Mouse (Mus musculus) monocyte, adult 2 months (primary cell): ENCODE results near the gene D11Wsu47e.
"Not testable (repeated sequence)": the region's sequence is repeated elsewhere in the genome, so short reads cannot be mapped to it uniquely, and the experiment has no call there.

Source experiments
- DNase-seq, 2 experiments: peaks; one replicate each; pipeline ENCODE4 v3.0.0; 2022; ENCODE audit warnings: low spot score in 2 of 2, low read depth in 1 of 2

Gene D11Wsu47e

DNA sequence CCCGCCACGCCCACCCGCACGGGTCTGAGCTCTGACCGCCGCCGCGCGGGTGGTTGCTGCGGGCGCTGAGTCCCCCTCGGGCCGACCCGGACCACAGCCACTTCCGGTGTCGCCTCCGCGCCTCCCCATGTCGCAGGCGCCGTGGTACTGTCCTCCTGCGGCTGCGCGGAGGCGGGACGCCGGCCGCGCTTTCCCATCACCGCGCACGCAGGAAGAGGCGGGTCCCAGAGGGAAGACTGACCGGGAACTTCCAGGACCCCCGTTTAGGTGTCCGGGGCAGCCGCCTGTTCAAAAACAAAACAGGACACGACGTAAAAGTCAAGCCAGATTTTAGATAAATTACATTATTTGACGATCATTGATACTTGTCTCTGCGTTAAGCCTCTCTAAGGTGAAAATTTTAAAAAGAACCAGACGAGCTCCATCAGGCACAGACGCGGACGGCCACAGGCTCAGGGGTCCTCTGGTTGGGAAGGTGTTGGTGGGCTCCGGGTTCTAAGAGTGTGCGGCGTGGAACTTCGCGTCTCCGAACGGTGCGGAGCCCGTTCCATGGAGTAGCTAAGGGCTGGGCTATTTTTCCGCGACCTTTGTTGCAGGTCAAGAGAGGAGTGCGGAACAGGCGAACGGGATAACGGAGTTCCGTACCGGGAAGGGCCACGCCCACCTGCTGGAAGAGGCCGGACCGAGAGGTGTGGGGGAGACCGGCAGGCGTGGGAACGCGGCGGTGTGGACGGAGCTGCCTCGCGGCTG, at the start of gene D11Wsu47e, which contains the start of gene Fam104a:
TSS of gene D11Wsu47e (plus strand) at position 456 of the 750 bp plus-strand sequence.
TSS of gene Fam104a (minus strand) at position 199 of the 750 bp plus-strand sequence.
- peak; percentile 83 to 93 for DNase-seq

DNA sequence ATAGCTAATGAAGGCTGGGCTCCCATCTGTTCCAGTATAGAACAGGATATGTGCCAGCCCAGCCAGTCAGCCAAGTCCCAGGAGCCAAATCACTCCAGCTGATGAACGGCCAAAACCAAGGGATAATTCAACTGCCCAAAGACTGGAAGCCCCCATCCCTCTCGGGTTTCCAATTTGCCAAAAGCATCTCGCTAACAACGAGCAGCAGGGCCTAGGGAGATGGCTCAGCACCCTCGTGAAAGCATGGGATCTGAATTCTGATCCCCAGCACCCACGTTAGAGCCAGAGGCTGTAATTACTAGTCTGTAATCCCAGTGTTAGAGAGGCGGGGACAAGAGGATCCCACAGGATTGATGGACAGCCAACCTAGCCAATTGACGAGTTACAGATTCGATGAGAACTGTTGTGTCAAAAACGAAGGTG, 49.5 kb upstream of the D11Wsu47e start:
- DNase-seq: no peak

DNA sequence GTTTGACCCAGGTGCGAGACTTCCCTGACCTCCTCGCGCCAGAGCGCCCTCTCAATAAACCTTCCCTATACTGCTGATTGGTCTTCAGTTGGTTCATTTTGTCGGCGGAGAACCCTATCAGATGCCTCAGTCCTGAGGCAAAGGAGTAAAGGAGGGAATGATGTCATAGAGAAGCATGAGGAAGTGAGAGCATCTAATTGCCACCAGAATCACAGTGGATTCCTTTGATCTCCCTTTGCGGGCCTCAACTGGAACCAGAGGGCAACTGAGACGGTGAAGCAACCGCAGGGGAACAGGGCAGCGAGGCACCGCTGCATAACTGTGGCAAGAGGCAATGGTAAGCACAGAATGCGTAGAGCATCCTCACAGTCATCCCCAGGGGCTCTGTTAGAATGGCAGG, 45.5 kb upstream of the D11Wsu47e start:
- no peak for DNase-seq

DNA sequence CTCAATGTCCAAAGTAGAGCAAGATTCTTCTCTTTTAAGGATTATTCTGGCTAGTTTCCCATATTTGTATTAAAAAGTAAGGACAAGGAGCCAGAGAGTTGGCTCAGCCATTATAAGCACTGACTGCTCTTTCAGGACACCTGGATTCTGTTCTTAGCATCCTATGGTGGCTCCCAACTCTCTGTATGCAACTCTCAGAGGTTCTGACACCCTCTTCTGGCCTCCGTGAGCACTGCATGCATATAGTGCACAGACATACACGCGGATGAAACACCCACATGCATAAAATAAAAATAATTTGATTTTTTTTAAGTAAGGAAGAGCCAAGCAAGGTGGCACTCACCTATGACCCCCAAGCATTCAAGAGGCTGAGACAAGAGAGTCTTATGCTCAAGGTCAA, 39.0 kb upstream of the D11Wsu47e start:
- DNase-seq: no peak

DNA sequence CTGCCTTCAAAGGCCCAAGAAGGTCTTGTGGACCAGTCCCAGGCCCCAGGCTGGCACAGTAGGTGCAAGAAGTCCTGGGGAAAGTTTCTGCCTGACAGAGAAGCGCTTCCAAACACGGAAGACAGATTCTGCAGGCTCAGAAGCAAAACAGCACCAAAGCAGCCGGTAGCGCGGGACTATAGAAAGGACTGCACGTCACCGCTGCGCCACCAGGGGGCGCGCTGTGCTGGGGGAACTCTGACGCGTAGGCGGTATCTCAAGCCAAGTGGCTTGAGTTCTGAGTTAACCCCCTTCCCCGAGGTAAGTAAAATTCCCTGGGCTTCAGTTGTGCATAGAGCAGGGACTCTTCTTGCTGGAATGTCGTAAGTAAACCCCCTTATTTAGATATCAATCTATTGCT, 36.1 kb upstream of the D11Wsu47e start:
- peak; percentile 40 to 67 for DNase-seq

DNA sequence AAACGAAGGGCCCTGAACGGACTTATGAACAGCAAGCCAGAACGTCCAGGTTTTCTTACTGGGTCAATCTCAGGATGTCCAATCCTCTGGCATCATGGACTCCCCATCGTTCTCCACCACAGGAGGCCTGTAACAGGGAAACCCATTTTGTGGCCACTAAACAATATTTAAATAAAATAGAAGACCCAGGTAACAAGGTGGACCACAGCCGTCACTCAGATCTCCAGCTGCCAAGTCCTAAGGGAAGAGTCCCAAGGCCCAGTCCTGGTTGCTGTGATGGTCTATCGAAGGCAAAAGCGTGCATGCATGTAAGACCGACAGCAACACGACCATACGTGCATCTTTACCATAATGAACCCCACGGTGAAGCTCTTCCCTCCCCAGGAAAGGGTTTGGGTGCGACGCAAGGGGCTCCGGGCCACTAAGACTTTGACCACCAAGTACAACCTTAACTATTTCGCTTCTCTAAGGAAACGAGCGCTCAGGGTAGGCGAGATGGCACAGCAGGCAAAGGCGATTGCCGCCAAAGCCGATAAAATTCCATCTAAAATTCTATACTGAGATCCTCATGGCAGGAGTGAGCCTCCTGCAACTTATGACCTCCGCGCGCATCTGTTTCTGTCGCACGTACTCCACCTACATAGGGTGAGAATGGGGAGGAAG, 35.4 kb upstream of the D11Wsu47e start, which contains the start of gene Cog1:
TSS of gene Cog1 (plus strand) at position 480 of the 663 bp plus-strand sequence.
- DNase-seq: no peak

DNA sequence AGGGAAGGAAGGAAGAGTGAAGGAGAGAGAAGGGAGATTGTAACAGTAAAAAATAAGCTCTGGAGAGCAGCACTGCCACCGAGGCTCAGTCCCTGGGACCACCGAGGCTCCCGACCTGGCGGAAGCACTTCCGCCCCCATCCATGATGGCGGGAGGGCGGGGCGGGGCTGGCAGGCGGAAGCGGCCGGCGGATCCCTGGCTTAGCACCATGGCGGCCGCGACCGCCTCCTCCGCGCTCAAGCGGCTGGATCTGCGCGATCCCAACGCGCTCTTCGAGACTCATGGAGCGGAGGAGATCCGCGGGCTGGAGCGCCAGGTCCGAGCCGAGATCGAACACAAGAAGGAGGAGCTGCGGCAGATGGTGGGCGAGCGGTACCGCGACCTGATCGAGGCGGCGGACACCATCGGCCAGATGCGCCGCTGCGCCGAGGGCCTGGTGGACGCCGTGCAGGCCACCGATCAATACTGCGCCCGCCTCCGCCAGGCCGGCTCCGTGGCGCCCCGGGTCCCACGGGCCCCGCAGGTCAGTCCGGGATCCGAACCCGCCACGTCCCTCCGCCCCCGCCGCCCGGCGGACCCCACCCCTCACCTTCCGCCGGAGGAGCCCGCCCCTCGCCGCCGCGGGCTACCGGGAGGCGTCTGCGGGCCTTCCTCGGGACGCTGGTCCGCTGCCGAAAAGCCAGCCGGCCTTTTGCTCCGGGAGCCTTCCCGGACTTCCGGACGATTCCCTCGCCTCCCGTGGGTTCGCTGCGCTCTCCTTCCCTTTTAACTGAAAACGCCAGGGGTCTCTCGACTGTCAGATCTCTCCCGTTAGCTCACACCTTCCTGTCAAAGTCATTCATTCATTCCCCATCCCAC, 34.6 kb upstream of the D11Wsu47e start, which contains the start of gene Slc39a11:
TSS of gene Slc39a11 (minus strand) at position 727 of the 858 bp plus-strand sequence.
- DNase-seq: peak in 1 of 2 experiments; percentile 41

DNA sequence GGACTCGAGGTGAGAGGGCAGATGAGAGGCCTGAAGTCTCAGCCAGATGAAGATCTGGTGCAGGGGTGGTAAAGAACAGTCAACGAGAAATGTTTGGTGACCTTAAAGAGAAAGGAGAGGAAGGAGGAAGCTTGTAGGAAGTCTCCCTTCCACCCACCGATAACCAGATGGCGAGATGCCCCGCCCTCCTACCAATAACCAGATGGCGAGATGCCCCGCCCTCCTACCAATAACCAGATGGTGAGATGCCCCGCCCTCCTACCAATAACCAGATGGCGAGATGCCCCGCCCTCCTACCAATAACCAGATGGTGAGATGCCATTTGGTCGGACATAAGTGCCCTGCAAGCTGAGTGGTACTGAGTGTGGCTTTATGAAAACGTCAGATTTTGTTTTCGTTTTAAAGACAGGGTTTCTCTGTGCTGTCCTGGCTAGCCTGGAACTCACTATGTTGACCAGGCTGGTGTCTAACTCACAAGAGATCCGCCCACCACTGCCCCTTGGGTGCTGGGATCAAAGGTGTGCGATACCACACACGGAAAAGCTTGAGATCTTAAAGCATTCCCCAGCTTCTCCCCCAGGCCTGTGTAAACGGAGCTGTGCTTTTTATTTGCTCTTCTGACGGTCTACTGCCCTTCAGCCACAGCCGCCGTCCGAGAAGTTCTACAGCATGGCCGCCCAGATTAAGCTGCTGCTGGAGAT, 32.9 kb upstream of the D11Wsu47e start:
- DNase-seq: no peak

DNA sequence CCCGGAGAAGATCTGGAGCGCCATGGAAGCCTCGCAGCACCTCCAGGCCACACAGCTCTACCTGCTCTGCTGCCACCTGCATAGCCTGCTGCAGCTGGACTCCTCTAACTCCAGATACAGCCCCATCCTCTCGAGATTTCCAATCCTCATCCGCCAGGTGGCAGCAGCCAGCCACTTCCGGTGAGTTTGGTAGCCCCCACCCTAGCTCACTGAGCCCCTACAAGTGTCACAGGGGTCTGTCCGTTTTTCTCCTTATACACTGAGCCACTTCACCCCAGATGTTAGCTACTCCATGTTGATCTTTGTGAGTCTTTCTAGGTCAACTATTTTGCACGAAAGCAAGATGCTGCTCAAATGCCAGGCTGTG, 32.3 kb upstream of the D11Wsu47e start:
- DNase-seq: no peak

DNA sequence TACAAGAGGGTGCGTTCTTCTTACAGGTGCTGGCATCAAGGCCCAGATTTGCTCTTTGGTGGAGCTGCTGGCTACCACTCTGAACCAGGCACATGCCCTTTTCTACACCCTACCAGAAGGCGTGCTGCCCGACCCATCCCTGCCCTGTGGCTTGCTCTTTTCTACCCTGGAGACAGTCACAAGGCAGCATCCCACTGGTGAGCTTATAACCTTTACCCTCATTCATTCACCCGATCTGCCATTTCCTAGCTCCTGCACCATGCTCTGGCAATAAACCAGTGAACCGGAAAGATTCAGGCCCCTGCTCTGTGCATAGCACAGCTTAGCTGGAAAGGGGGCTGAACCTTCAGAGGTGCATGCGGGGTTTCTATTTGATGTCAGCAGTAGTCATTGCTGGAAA, 31.7 kb upstream of the D11Wsu47e start:
- DNase-seq: no peak

DNA sequence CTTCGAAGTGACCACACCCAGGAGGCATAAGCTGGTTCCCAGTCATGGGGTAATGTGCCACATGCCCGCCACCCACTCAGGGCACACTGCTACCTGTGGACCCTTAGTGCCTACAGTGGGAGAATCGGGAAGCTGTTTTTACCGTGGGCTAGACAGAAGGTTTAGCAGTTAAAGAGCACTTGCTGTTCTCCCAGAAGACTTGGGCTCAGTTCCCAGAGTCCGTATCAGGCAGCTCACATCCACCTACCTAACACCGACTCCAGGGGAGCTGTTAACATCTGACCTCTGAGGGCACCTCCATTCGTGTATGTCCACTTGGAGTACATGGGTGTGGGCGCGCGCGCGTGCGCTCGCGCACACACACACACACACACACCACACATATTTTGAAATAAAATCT, 30.1 kb upstream of the D11Wsu47e start:
- no peak for DNase-seq

DNA sequence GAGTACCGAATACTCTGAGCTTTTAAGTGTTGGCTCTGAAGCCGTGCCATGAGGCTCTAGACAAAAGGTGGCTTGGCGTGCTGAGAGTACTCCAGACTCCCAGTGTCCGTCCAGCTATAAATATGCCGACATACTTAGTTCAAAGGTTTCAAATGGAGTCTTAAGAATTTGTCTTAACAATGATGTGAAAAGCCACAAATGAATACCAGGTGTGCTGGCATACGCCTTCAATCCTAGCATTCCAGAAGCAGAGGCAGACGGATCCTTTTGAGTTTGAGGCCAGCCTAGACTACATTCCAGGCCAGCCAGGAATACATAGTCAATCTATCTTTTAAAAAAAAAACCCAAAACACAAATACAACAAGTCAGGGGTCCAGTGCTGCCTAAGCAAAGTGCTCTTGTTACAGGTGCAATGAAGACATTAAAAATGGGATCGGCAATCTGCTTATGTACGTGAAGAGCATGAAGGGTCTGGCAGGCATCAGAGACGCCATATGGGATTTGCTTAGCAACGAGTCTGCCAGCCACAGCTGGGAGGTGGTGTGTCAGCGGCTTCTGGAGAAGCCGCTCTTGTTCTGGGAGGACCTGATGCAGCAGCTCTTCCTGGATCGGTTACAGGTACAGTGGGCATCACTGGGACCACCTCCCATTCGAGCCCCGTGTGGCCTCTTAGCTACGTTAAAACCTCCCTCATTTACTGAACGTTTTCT, 29.5 kb upstream of the D11Wsu47e start:
- DNase-seq: no peak

DNA sequence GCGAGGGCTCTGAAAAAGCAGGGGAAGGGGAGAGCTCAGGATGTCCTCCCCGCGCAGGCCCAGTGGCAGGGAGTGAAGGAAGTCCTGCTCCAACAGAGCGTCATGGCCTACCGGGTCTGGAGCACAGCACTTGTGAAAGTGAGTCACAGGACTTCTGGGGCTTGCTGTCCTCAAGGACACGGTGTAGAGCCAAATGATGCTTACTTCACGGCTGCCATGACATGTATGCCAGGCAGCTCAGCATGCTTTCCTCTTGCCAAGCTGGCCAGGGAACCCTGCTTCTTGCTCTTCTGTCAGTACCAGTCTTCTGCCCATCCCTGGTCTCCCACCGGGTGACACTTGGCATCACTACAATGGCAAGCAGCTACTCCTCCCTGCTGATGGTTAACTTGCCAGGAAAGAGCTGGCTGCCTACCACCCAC, 27.7 kb upstream of the D11Wsu47e start:
- DNase-seq: no peak

DNA sequence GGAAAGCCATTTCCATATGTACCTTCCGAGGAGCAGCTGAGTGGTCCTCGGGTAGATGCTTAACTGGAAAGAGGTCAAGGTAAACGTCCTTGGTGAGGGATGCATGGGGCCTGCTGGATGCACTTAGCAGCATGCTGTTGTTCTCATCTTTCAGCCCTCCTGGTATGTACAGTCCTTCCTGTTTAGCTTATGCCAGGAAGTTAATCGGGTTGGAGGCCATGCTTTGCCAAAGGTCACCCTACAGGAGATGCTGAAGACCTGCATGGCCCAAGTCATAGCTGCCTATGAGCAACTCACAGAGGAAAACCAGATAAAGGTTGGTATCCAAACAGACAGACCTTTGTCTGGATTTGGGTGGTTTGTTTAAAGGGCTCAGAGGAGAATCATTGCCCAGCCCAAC, 27.0 kb upstream of the D11Wsu47e start:
- DNase-seq: no peak

DNA sequence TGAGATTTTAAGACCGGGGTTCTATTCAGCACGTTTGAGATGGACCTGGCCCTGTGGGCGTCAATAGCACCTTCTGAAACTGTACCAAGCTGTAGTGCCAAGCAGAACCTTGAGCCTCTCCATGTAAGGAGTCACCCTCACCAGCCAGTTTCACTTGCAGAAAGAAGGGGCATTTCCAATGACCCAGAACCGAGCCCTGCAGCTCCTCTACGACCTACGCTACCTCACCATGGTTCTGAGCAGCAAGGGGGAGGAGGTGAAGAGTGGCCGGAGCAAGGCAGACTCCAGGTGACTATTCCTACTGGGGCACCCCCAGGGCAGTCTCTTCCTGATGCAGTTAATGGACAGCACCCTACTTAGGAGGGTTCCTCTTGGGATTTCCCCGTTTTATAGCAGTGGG, 25.9 kb upstream of the D11Wsu47e start:
- DNase-seq: no peak

DNA sequence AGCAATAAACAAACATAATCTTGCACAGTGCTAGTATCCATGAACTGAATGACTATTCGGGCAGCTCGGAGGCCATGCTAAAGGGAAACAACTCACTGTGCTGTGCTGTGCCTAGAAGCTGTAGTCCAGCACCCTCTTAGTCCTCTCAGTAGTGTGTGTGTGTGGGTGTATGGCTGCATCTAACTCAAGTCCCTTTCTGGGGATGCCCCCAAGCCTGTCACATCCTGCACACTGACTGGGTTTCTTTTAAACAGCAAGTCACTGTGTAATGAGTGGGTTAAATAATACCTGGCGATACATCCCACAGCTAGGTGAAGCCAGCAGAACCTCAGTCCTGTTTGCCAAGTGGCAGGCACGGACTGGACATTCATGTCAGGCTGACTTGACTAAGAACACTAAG, 25.4 kb upstream of the D11Wsu47e start:
- no peak for DNase-seq

DNA sequence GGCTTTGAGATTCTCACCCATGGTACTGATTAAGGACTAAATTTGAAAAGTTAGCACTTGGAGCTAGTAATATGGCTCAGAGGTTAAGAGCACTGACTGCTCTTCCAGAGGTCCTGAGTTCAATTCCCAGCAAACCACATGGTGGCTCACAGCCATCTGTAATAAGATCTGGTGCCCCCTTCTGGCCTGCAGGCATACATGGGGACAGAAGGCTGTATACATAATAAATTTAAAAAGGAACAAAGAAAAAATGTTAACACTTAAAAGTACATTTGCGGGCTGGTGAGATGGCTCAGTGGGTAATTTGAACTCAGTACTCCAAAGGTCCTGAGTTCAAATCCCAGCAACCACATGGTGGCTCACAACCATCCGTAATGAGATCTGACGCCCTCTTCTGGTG, 24.0 kb upstream of the D11Wsu47e start:
- DNase-seq: not testable (repeated sequence)

DNA sequence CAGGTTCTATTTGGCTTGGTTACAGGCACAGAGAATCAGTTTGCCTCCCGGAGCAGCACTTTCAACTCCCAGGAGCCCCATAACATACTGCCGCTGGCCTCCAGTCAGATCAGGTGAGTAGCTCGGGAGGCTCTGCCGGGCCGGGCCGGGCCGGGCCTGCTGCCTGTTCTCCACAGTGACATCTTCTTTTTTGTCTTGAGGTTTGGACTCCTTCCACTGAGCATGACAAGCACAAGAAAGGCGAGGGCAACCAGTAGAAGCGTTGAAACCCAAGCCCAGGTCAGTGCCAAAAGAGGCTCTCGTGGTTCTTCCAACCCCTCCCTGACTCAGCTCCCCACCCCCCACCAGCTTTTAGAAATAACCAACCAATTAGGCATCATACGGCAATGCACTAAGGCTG, 23.3 kb upstream of the D11Wsu47e start:
- DNase-seq: no peak

DNA sequence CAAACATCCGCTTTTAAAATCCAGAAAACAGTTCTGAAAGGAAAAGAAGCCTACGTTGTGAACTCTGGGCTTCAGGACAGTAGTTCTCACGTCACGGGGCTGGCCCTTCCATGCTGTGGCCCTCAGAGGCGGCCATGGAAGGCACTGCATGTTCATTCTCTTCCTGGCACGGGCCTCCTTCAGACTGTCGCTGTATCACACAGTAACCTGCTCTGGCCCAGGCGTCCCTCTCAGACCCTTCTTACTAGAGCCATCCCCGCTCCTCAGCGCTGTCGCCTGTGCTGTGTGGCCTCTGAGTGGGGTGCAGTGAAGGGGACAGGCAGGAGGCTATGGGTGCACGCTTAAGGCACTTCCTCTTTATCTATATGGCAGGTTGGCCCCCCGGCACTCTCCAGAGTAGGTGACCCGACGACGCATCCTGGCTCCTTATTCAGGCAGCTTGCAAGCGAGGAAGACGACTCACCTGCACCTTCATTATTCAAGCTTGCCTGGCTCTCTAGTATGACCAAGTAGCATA, 22.3 kb upstream of the D11Wsu47e start:
- no peak for DNase-seq

DNA sequence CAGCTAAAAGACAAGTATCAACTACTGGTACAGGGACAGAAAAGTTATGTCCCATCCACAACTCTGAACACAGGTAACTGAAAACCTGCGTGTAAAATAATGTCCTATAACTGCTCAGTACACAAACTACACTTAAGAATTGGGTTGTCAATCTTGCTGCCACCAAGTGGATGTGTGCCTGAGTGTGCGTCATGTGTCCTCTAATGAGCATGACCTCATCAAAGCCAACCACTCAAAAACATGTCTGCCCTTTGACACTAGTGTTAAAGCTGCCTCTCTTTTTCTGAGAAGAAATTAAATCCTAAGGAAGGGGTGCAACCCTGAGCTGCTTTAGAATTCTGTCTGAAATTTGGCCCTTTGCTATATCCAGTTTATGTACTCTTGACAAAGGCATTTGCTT, 19.9 kb upstream of the D11Wsu47e start:
- no peak for DNase-seq
